Mouse (Mus musculus) layer of hippocampus, adult 9-11 months (tissue): ENCODE measurements at regions not wholly inside any gene's neighbourhood (a gene's known extent, or its start where the extent isn't known, plus 50 kb on each side); places are given as distances from the start of the nearest gene placed in this dataset.
A peak's percentile ranks its signal among the peaks of the same experiment; 100 is the strongest.
"Not testable (repeated sequence)": the region's sequence is repeated elsewhere in the genome, so short reads cannot be mapped to it uniquely, and the experiment has no call there.

Experiments used
- DNase-seq: peaks from one replicate; pipeline ENCODE4 v3.0.0; 2022

GRCm38 (mm10) chr6:67673316-67673715 is 137.7 kb upstream of the Tacstd2 start:
- not testable (repeated sequence) for DNase-seq

- not testable (repeated sequence) for DNase-seq
These were observed 132.5 kb upstream of the Tacstd2 start for GRCm38 (mm10) chr6:67668073-67668472.

- no peak for DNase-seq
These were observed 96.0 kb upstream of the Tacstd2 start for GRCm38 (mm10) chr6:67631617-67632016.

- DNase-seq, result peak; percentile 9
These were observed 74.8 kb upstream of the Tacstd2 start for GRCm38 (mm10) chr6:67610402-67610801.

GRCm38 (mm10) chr6:67609461-67609860 is 73.9 kb upstream of the Tacstd2 start:
- DNase-seq, result not testable (repeated sequence)
